Mouse (Mus musculus) limb, embryonic 14.5 days (tissue): ENCODE results near the gene Itga6. TPM values are rescaled to one million over a fixed set of nuclear protein-coding genes. Genes with fewer than 3 reads are reported as not detected.

Source experiments
- ATAC-seq: fragments of 200-750 bp; cut with Nextera tagmentation; 2 replicates; pipeline ENCODE4 v1.8.0; 2017; ENCODE audit warnings: low read depth, moderate number of reproducible peaks, moderate TSS enrichment; ENCODE audit not compliant: low FRiP score
- DNase-seq: peaks from one replicate; pipeline ENCODE4 v3.0.0-alpha.2; 2015; ENCODE audit warnings: low spot score
- H3K27ac ChIP-seq: fragments of 300-500 bp; sonication (generic); replicated peaks from 2 replicates; pipeline ENCODE4 v1.5.1; 2014; ENCODE audit warnings: low read depth, mild to moderate bottlenecking, low read length, moderate library complexity, mixed read lengths
- H3K27me3 ChIP-seq: fragments of 300-500 bp; sonication (generic); 2 replicates; pipeline ENCODE4 v1.6.1; 2014; ENCODE audit warnings: low read length, mixed read lengths; ENCODE audit not compliant: control insufficient read depth, insufficient read depth
- H3K36me3 ChIP-seq: fragments of 300-500 bp; sonication (generic); 2 replicates; pipeline ENCODE4 v1.6.1; 2014; ENCODE audit warnings: mild to moderate bottlenecking, low read length, moderate library complexity, mixed read lengths; ENCODE audit not compliant: control insufficient read depth, insufficient read depth
- H3K4me1 ChIP-seq: fragments of 300-500 bp; sonication (generic); 2 replicates; pipeline ENCODE4 v1.6.1; 2014; ENCODE audit warnings: antibody characterized with exemption, low read length, mixed read lengths; ENCODE audit not compliant: control insufficient read depth, insufficient read depth
- H3K4me2 ChIP-seq: fragments of 300-500 bp; sonication (generic); replicated peaks from 2 replicates; pipeline ENCODE4 v1.6.1; 2014; ENCODE audit warnings: low read depth, mild to moderate bottlenecking, low read length, moderate library complexity; ENCODE audit not compliant: severe bottlenecking
- H3K4me3 ChIP-seq: fragments of 300-500 bp; sonication (generic); replicated peaks from 2 replicates; pipeline ENCODE4 v1.5.1; 2014; ENCODE audit warnings: low read length
- H3K9ac ChIP-seq: fragments of 300-500 bp; sonication (generic); 2 replicates; pipeline ENCODE4 v1.6.1; 2014; ENCODE audit warnings: mild to moderate bottlenecking, low read depth, low read length, moderate library complexity; ENCODE audit not compliant: severe bottlenecking
- H3K9me3 ChIP-seq: fragments of 300-500 bp; sonication (generic); 2 replicates; pipeline ENCODE4 v1.6.1; 2016; ENCODE audit warnings: low read length; ENCODE audit not compliant: control insufficient read depth
- POLR2A ChIP-seq: fragments of 200-500 bp; IDR thresholded peaks from 2 replicates; pipeline ENCODE4 v1.8.0; 2012; ENCODE audit warnings: inconsistent platforms, mild to moderate bottlenecking, moderate library complexity, borderline replicate concordance; ENCODE audit not compliant: insufficient read depth, insufficient read length; ENCODE audit errors: extremely low read depth
- WGBS: fragments of 180-500 bp; shearing (Covaris S2); extraction: QIAGEN DNeasy Blood & Tissue Kit; methylation state at CpG from one replicate; pipeline ENCODE4 v1.1.7; 2014; 5-methylcytosine and 5-hydroxymethylcytosine counted together
- polyA plus RNA-seq, 2 experiments: library from polyadenylated mRNA; depleted of rRNA in 1 of 2; stranded (reverse) in 1 of 2; unstranded in 1 of 2; fragments of >200 nt; fragmentation: Nextera tagmentation in 1 of 2; extraction: Ambion mirVana in 1 of 2; gene quantifications; 2 replicates each; pipeline versions ENCODE4 v1.2.1 to v1.2.3; 2012 to 2014

Gene Itga6
- polyA plus RNA-seq, 2 experiments, result 49.2 to 59.1 TPM

- Histone ChIP-seq H3K4me1 (no peaks in the 10 kb centered on the region), H3K4me2 (no peak overlapping the region), H3K9ac (no peak overlapping the region), H3K9me3 (no peaks in the 10 kb centered on the region), H3K27ac (no peak overlapping the region), H3K36me3 (peaks cover 7% of the 10 kb centered on the region), H3K27me3 (no peaks in the 10 kb centered on the region), H3K4me3 (no peak overlapping the region)
- 68% methylated on average over 5 of the region's 5 CpGs for WGBS
- no peak for DNase-seq
- TF ChIP-seq POLR2A, result no peak
- ATAC-seq, result no peak
Observed at GRCm38 (mm10) chr2:71855076-71855475, 109.7 kb downstream of the Itga6 start.

- ATAC-seq, result no peak
- no peaks in the 10 kb centered on the region for H3K9me3 ChIP-seq
- WGBS, result 60% methylated on average over 5 of the region's 5 CpGs
- no peak overlapping the region for H3K27ac ChIP-seq
- no peak overlapping the region for H3K4me2 ChIP-seq
- DNase-seq, result no peak
- H3K9ac ChIP-seq, result no peak overlapping the region
- no peak overlapping the region for H3K4me3 ChIP-seq
- no peaks in the 10 kb centered on the region for H3K4me1 ChIP-seq
- no peak for TF ChIP-seq POLR2A
- H3K36me3 ChIP-seq, result no peaks in the 10 kb centered on the region
- H3K27me3 ChIP-seq, result no peaks in the 10 kb centered on the region
Observed at GRCm38 (mm10) chr2:71863531-71864173, 118.2 kb downstream of the Itga6 start.

GRCm38 (mm10) chr2:71865022-71865421 is 119.6 kb downstream of the Itga6 start:
- no peak overlapping the region for H3K4me2 ChIP-seq
- no peak for TF ChIP-seq POLR2A
- H3K4me1 ChIP-seq, result no peaks in the 10 kb centered on the region
- H3K27ac ChIP-seq, result no peak overlapping the region
- no peak overlapping the region for H3K9ac ChIP-seq
- H3K9me3 ChIP-seq, result no peaks in the 10 kb centered on the region
- H3K27me3 ChIP-seq, result no peaks in the 10 kb centered on the region
- H3K4me3 ChIP-seq, result no peak overlapping the region
- DNase-seq (no peak), ATAC-seq (no peak)
- no peaks in the 10 kb centered on the region for H3K36me3 ChIP-seq
- WGBS, result 59% methylated on average over 3 of the region's 3 CpGs

- ATAC-seq (no peak), DNase-seq (no peak)
- Histone ChIP-seq H3K27ac (no peak overlapping the region), H3K4me2 (no peak overlapping the region), H3K9ac (no peak overlapping the region), H3K9me3 (no peaks in the 10 kb centered on the region), H3K4me1 (no peaks in the 10 kb centered on the region), H3K27me3 (no peaks in the 10 kb centered on the region), H3K36me3 (no peaks in the 10 kb centered on the region), H3K4me3 (no peak overlapping the region)
- no peak for TF ChIP-seq POLR2A
- 76% methylated on average over 3 of the region's 3 CpGs for WGBS
Observed at GRCm38 (mm10) chr2:71865935-71866334, 120.5 kb downstream of the Itga6 start.

- no peak overlapping the region for H3K9ac ChIP-seq
- no peaks in the 10 kb centered on the region for H3K4me1 ChIP-seq
- H3K4me3 ChIP-seq, result no peak overlapping the region
- no peak for DNase-seq
- H3K27me3 ChIP-seq, result no peaks in the 10 kb centered on the region
- H3K36me3 ChIP-seq, result no peaks in the 10 kb centered on the region
- H3K27ac ChIP-seq, result no peak overlapping the region
- no peak for ATAC-seq
- H3K9me3 ChIP-seq, result no peaks in the 10 kb centered on the region
- no peak overlapping the region for H3K4me2 ChIP-seq
- 54% methylated on average over 1 of the region's 1 CpGs for WGBS
- no peak for TF ChIP-seq POLR2A
Observed at GRCm38 (mm10) chr2:71866565-71866964, 121.1 kb downstream of the Itga6 start.
